Mouse (Mus musculus) embryo, embryonic 10 days (tissue): ENCODE measurements around the gene Ubr7.

Experiments
- DNase-seq: peaks from one replicate; pipeline ENCODE4 v3.0.0-alpha.2; 2015; ENCODE audit warnings: low spot score

Gene Ubr7

DNA sequence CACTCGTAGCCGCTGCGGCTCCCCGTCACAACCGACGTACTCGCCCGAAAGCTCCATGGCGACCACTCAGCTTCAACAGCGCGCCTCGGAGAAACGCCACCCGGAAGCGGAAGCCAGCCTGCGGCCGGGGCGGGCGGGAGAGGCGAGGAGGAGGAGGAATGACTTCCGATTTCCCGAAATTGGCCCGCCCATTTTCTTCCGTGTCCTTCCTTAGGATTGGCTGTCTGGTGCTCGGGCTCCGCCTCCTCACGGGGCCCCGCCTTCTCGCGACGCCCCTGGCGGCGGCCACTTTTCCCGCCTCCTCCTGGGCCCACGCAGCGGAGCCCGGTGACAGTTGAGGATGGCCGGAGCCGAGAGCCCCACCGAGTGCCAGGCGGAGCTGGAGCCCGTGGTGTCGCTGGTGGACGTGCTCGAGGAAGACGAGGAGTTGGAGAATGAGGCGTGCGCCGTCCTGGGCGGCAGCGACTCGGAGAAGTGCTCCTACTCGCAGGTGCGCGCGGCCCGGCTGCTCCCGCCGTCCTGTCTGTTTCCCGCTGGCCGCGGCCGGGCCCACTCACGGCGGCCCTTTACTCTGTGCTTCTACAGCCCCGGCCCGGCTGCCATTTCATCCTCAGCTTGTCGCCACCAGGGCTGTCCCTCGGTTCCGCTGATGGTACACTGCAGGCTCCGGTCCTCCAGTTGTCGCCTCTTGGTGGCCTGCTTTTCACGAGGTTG, at the start of gene Ubr7, which contains the start of the genes Gm28051 and Gon7:
Ubr7 (plus strand) TSS at position 279 of the 714 bp plus-strand sequence.
Gm28051 (minus strand) TSS at position 77 of the 714 bp plus-strand sequence.
Gon7 (minus strand) TSS at position 115 of the 714 bp plus-strand sequence.
- peak; percentile 97 for DNase-seq

DNA sequence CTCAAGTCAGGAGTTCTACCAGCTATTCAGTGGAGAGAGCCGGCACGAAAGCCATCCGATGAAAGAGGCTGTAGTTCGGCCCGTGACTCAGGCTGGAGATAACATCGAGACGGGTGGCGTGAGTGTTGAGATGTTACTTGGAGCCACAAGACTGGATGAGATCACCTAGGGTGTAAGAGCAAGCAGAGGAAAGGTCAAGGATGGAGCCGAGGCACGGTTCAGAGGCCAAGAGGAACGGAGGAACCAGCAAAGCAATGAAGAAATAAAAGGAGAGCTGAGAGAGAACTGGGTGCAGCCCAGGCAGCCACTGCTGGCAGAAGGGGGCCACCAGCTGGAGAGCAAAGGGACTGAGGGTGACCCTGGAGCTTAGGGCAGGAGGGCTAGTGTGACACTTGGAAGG, 49.5 kb upstream of the Ubr7 start:
- DNase-seq, result no peak

DNA sequence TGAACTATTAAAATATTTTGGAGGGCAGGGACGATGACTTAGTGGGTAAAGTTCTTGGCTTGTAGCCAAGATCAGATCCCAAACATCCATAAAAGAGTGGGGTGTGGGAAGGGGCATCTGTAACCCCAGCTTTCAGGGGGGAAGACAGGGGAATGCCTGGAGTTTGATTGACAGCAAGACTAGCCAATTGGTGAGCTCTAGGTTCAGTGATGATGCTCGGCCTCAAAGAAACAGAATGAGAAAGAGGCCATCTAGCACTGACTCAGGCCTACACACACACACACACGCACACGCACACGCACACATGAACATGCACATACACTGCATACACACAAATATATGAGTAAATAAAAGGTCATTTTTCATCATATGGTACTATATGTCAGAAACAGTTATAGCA, 47.9 kb upstream of the Ubr7 start:
- DNase-seq, result no peak

DNA sequence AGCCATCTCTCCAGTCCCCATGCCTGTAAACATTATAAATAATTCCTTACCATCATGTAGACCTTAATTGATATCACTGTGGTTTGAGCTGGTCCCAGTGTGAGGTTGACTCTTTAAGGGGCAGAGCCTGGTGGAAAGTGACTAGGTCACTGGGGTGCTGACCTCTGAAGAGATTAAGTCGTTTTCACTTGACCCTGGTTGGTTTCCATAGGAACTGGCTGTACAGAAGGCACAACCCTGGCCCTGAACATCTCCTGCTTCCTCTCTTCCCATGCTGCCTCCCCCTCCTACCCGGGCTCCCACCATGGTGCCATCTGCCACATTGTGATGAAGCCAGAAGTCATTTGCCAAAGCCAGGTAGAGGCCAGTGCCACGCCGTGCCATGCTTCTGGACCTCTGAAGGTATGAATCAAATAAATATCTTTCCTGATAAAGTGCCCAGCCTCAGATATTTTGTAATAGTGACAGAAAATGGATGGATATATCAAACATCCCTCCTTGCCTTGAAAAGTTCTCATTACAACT, 46.9 kb upstream of the Ubr7 start:
- DNase-seq, result no peak

DNA sequence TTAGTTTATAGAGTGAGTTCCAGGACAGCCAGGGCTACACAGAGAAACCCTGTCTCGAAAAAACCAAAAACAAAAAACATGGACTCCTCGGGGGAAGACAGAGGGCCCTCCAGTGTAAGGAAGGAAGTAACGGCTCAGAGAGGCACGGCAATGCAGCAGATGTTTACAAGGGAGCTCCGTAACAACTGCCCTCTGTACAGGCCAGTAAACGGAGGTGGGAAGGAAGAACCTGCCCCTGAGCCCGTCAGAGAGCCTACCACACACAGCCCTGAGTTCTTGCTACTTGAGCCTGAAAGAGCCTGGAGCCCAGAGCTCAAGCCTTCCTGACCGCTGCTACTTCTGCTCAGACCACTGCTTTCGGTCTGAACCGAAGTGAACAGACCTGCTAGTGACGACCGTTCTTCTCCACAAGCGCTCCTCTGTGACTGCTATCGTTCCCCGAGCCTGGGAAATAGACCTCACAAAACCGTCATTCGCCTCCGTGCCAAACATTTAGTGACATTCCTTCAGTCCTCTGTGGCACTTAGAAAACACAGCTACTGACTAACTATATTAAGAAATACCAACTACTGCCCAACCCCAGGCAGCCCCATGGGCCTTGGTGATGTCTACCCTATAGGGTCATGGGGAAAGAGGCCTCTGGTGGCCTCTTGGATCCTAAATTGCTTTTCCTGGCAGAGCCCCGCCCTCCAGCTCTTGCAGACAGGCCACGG, 44.5 kb upstream of the Ubr7 start:
- no peak for DNase-seq

DNA sequence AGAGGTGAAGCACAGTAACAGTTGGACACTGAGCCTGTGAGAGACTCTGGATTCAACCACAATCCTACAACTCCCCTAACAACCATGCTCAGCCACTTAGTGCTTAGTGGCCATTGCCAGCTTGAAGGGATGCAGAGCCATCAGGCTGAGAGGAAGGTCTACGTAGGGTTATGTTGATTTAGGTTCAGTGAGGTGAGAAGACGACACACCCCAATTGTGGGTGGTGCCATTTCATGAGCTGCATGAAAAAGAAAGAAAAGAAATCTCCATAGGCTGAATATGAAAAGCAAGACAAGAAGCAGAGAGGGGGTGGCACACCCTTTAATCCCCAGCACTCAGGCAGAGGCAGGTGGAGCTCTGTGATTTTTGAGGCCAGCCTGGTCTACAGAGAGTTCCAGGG, 43.7 kb upstream of the Ubr7 start:
- no peak for DNase-seq

DNA sequence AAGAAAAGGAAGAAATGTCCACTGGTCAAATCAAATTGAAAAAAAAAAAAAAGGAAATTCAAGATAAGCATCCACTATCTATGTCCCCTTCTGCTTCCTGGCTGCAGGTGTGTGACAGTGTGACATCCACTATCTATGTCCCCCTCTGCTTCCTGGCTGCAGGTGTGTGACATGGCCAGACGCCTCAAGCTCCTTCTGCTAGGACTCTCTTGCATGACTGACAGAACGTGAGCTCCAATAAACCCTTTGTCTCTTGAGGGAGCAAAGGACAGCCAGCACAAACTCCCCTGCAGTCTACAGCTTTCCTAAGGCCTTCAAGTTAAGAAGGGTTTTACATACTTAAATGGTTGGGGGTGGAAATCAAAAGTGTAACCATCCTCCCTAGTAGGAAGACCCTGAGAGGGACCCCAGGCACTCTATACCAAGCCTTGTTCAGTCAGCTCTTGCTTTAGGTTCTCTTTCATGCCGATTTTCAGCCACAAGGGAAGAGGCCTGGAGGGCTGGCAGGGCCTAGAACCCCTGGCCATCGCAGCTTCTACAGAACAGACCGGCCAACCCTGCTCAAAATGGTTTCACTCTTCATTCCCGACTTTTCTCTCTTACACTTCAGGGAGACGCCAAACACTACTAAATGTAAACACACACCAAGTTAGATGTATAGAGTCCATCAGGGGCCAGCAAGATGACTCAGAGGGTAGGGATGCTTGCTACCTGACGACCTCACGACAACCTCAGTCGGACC, 42.9 kb upstream of the Ubr7 start:
- DNase-seq, result no peak

DNA sequence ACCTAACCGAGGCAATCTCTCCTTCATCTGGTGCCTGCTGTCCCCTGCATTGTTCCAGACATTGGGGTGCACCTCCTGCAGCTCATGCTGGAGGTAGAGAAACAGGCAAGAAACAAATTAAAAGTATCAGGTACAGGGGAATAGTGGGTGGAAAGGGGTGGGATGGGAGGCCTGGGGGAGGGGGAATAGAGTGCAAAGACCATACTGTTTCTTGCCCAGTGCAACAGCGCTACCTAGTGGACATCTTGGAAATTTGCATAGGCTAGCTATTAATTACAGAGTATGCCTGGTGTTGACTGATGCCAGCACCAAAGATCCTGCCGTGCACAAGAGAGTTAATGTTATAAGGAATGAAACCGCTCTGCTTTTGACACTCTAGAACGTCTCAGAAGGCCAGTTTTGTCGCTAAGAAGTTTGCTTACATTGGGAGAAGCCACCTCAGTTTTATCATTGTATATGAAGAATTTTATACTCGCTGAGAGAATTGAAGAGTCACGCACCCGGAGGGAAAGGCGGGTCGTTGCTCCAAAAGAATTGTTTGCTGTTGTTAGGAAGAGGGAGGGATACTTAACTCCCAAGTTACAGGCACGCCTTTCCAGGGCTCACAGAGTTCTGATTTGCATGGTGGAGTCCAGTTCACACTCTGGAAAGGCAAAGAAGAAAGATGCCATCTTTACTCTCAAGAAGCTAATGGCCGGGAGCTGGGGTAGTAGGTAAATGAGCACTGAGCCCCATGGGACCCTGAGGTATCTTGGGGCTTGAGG, 38.0 kb upstream of the Ubr7 start:
- DNase-seq, result peak; percentile 85

DNA sequence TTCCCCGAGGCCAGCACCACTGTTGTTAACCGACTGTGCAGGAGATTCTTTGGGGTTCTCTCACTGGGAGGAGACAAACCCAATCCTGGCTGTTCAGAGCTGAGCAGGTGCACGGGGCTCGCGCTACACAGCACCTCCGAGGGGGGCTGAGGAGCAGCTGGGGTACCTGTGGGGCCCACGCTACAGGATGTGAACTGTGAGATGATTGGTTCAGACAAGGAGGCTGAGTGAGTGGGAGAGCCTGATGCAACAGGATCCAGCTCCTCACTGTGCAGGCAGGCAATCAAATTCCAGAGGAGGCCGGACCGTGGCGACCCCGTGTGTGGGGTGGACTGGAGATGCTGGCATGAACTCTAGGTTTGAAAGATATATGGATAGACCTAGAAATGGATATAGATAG, 35.3 kb upstream of the Ubr7 start:
- no peak for DNase-seq

DNA sequence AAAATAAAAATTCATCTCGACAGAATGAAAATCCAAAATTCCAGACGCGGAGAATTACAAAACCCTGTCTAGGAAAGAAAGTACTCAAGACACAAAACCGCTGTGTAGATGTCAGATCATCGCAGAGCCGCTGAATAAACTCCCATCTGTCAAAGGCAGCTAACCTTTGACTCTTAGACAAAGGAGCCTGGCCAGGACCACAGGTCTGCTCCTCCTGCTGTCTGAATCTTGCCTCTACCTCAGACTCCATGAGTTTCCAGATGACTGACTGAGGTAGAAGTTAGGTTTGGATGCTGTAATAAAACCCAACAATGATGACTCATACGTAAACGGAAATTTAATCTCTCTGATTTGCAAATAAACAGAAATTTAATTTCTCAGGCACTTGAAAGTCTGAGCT, 34.8 kb upstream of the Ubr7 start:
- DNase-seq, result no peak

DNA sequence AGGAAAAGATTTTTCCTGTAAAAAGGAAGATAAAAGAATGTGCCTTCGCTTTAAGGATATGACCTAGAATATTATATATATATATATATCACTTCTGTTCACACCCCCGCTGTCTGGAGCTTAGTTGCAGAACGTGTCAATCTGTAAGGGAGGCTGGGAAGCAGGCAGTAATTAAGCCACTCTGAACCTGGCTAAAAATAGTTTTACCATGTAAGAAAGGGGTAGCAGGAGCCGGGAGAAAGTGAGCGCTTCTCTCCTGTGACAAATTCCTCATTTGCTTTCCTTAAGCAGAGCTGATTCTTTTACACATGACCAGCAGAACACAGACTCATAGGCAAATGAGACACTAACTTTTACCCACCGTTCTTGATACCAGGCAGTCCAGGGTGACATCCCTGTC, 33.9 kb upstream of the Ubr7 start:
- no peak for DNase-seq

DNA sequence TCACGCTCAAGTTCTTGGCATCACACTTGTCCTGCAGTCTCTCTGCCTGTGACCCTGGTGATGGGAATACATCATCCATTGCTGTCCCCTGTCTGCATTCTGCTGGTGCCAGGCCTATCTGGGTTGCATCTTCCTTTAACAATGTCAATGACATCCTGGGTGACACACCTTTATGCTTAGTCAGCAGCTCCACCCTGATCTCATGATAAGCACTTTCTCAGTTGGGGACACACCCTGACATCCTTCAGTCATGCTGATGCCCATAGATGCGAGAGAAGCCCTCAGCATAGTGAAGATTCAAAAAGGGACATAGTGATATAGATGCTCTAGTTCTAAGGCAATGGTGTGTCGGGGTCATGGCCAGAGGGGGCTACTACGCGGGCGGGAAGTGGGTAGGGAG, 32.6 kb upstream of the Ubr7 start:
- DNase-seq, result no peak

DNA sequence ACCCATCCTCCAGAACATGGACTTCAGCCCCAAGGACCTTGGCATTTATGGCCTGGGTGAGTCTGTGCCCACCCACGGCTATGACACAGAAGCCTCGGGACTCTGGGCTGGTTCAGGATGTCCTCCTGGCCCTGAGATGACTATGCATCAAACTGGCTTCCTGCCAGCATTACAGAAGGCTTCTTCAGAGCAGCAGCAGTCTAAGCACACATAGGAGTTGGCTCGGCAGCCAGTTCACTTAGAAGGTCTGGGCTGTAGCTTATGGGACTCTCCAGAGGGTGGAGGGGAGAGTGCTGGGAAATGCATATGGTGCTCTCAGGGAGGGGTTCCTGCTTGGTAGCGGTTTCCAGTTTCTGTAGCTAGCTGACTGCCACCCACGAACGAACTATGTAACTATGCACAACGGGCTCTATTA, 32.0 kb upstream of the Ubr7 start:
- DNase-seq, result no peak

DNA sequence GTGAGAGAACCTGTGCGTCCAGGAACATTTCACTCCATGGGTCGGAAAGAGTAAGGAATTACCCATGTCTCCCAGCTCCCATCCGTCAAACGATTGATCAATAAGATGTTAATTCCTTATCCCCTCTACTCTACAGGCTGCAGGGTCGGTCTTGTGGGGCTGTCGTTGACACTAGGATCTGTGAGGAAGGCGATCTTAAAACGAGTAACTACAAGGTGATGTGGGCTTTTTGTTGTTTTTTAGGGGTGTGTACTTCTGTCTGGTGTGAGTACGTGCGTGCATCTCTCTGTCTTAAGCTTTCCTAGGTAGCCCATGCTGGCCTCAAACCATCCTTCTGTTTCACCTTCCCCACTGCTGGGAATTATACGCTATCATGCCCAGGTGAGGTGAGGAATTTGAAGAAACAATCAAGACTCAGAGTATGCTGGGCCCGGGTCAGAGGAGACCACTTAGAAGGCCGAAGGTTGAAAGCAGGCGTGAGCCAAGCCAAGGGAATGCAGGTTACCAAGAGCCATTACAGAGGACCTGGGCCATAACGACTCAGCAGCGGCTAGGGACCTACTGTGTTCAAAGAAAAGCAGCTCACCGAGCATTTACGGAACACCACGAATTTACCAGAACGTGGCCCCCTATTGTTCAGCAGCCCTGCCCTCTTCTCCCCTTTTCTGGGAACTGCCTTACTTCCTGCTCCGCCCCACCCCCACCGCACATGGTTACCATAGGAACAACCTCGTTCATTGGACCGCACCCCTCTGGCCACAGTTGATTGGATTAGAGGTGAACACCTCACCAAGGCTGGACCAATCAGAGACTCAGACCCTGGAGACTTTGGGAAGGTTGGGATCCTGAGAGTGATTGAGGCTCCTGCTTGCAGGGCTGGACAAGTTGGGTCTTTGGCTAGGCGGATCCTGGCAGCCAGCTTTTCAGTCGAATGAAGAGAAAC, 27.6 kb upstream of the Ubr7 start:
- peak; percentile 94 for DNase-seq

DNA sequence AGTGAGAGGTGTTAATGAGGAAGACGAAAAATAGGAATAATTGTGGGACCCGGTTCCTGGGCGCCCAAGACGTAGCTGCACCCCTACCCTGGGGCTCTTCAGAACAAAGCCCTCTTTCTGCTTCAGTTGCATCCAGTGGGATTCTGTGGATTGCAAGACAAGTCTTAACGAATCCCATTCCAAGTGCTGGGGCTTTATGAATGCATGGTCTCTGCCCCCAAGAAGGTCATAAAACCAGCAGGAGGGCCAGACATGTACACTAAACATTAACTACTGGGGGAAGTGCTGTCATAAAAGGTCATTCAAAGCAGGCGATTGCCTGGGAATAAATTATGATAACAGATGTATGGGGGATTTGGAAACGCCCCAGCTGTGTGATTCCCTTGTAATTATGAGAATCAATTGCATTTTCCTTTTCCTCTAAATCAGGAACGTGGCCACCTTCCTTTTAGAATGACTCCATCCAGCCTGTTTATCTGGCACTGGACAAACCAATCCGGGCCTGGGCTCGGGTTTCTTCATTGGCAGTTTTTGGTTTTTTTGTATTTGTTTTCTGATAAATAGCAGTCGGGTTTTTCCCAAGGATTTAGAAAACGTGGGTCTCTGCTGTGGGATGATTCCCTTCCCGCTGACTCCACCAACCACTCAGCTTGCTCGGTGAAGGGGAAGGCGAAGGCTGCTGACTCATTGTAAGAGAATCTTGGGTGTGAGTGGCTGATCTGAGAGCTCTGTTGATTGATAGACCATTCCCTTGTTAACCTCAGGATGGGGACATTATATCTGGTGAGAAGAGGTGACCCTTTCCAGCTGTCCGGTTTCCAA, 26.8 kb upstream of the Ubr7 start:
- peak; percentile 43 for DNase-seq

DNA sequence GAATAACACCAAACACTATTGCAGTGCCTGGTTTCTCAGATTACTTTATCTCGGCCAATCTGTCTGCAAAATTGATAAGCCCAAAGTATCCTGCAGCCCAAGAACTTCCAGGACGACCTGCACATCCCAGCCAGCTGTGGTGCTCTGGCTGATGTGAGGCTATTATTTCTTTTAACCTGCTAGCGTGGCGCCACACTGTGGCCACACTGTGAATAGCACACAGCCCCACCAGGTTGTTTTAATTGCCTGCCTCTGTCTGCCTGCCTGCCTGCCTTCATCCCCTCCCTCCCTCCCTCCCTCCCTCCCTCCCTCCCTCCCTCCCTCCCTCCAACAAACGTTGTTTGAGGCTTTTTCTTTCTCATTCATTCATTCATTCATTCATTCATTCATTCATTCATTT, 24.4 kb upstream of the Ubr7 start:
- peak; percentile 82 for DNase-seq

DNA sequence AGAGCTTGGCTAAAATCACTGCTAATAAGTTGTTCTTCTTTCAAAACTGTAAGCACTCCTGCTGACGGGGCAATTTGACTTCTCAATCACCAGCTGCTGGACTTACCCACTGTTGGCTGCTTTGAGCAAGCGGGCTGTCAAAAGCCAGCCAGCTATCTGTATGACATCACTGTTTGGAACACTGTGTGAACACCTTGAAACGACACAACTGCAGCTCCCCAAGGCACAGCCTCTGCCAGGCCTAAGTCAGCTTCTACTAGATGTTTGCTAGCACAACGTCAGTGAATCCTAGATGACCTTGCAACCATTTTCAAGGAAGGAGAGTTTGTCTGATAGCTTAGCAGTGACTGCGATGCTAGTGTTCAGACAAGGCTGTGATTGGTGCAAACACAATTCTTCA, 18.7 kb upstream of the Ubr7 start:
- DNase-seq, result no peak

DNA sequence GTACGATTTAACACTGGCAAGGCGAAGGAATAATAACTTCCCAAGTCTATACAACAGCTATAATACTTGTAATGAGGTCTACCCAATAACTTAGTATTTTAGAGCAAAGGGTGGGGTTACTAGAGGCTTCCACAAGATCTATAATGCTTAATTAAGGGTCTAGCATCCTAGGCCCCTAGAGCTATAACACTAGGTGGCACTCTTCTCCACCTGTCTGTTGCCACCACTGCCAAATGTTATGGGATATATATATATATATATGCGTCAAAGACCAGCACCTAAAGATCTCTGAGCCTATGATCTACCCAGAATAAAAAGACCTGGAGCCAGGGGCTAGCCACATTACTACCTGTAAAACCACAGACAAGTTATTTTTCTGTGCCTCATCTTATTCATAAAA, 17.5 kb upstream of the Ubr7 start:
- DNase-seq, result no peak

DNA sequence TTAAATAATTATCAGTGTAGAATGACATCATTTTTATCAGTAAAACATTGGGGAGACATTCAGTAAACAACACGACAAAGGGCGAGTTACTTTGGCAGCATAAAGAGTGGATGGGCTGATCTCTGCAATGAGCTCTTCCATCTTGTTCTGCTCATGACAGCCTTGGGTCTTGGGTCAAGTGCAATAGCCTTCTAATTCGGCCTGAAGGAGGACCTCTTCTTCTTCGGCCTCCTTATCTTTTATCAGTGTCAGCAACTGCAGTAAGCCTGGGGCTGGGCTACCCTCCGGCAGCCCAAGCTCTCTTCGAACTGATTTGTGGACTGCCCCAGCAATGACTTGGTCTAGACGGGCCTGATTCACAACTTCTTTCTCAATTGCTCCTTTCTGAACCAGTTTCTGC, 15.7 kb upstream of the Ubr7 start:
- DNase-seq, result no peak

DNA sequence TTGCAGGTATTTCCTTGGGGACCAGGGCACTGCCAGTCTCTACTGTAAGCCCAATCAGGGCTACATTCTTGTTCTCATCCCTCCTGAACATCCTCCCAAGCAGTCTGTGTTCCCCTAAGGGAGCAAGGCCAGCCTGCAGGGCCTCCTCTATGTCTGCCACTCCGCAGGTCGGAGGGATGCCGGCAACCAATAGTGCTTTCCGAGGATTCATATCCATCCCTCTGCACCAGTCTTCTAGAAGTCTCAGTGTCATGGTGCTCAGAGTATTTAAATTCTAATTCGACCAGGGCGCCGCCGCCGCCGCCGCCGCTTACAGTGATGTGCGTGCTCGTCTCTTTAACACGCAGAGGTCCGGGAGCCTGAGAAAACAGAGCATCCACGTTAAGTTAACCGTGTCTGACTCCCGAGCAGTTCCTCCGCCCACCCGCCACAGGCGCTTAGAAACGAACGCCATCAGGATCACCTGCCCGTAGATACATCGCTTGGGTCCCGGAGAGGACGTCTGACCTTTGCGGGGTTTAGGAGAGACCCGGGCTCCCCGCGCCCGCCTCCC, 14.7 kb upstream of the Ubr7 start:
- peak; percentile 17 for DNase-seq
